Mouse (Mus musculus): ENCODE results near the gene Olfr1344.
A peak's percentile ranks its signal among the peaks of the same experiment; 100 is the strongest.
"Not testable (repeated sequence)": the region's sequence is repeated elsewhere in the genome, so short reads cannot be mapped to it uniquely, and the experiment has no call there.

Gene Olfr1344

DNA sequence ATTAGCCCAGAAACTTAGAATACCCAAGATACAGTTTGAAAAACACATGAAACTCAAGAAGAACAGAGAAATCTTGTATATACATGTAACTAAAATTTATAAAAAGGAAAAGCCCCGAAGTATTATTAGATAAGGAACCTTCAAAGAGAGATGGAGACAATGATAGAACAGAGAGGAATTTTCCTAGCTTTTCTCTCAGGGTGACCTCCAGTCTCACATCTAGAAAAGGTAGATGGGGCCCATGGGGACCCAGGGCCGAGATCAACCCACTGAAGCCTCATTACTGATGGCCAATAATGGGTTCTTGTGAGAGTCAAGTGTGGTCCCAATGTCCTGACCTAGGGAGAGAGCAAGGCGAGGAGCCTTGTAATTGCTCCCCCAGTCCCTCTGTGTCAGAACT, at the start of gene Olfr1344:
TSS of gene Olfr1344 (plus strand) at position 301 of the 400 bp plus-strand sequence.
- no peak for DNase-seq (ENCODE audit: low spot score in 2 of 2)

DNA sequence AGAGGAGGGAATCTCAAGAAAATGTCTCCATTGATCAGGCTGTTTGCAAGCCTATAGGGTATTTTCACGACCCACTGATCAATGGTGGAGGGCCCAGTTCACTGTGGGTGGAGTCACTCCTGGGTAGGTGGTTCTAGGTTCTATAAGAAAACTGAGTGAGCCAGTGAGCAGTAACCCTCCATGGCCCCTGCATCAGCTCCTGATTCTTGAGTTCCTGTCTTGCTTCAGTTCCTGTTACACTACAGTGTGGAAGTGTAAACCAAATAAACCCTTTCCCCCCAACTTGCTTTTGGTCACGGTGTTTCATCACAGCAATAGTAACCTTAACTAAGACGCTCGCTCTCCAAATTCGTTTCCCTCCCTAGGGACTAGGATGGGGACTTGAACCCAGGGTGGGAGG, 49.5 kb upstream of the Olfr1344 start:
- no peak for DNase-seq (ENCODE audit: low spot score in 2 of 2)

DNA sequence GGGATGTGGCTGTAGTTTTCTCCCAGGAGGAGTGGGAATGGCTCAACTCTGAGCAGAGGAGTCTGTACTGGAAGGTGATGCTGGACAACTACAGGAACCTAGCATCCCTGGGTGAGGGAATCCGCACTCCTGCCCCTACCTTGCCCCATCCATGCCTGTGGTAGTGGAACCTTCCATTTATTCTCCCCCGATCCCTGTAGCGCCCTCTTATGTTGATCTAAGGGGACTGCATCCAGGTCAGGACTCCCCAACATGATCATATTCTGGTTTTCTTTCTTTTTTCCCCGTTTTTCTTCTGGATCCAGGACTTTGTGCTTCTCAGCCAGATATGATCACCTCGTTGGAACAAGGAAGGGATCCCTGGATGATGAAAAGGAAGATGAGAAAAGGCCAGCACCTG, 49.0 kb upstream of the Olfr1344 start:
- no peak for DNase-seq (ENCODE audit: low spot score in 2 of 2)

DNA sequence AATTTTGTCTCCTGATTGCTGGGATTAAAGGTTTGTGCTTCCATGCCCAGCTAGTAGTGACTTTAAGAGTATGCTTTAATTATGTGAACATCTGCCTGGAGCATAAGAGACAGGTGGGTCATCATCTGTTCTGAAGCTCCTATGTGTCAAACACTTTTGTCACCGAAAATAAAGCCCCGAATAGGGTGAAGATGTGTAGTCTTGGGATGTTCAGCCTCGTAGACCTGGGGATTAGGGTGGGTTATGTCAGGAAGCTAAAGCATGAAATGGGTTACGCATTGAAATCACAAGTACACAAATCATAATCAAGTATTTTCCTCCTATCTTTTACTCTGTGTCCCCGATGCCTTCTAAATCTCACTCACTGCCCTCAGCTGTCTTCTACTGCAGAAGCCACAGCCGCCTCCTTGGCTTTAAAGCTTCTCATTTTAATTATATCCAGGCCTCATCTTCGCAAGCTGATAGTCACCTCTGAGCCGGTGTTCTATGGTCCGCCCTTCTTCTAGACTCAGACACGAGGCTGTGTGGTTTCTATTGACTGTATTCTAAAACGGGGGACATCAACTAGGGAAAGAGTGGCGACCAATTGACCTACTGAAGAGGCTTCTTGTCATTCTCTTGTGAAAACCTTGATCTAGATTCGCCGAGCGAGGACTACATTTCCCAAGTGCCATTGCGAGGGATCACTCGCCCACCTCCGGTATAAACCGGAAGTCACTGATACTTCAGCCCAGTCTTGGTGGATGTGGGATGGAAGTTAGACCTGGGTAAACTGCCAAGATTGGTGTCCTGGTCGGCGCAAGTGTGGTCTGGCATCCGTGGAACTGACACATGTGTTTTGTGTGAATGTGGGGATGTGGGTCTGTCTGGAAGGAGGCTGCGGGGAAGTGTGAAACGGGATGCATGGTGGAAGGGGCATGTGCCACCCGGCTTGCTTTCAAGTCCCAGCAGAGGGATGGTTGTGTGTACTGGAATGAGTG, 40.2 kb upstream of the Olfr1344 start, which contains the start of gene Smim17:
TSS of gene Smim17 (plus strand) at position 720 of the 980 bp plus-strand sequence.
- peak; percentile 75 to 81 for DNase-seq (ENCODE audit: low spot score in 2 of 2)

DNA sequence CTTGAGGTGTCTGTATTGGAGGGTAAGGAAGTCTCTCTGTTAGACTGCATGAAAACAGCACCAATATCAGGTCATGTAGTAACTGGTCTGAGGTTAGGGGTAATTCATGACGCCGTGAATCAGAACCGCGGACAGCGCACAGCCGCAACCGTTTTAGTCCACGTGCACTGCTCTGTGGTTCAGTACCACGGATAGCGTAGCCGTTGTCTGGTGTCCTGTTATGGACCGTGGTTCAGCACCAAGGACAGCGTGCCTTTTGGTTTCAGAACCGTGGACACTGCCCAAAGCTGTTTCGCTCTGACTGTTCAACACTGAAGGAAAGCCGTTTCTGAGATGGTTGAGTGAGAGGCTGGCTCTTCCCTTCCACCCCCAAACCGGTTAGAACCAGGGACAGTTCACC, 28.4 kb upstream of the Olfr1344 start, which contains the start of gene Gm20715:
TSS of gene Gm20715 (plus strand) at position 235 of the 400 bp plus-strand sequence.
- DNase-seq (ENCODE audit: low spot score in 2 of 2): peak; percentile 67 to 77

DNA sequence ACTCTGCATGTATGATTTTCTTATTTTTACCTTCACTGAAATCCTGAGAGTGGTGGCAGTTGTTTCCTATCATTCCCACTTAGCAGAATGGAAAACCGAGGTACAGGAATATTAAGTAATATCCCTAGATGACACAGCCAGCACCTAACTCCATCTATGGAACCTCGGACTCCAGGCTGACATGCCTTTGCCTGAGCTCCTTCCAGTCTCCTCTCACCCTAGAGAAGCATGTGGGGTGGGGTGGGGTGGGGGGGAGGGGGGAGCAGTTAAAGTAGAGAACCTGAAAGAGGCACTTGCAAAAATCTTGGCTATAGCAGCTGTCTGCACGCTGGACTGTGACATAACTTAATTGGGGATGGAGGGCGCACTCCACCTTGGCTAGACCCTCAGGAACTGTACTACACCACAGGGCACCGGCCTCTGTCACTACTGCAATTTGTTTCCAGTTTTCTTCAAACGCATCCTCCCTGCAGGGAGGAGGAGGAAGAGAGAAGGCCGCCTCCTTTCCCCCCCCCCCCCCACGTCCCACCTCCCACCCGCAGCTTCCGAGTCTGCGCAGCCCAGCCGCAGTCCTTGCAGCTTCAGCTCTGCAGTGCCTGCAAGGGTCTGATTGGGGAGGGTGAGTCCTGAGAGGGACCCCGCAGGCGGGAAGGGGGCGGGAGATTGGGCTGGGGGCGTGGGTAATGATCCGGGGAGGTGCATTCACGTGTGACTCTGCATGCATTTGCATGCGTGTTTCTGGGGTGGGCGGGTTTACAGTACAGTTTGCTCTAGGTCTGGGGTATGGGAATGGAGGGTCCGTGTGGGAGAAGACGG, 23.7 kb upstream of the Olfr1344 start:
- peak; percentile 30 to 31 for DNase-seq (ENCODE audit: low spot score in 2 of 2)

DNA sequence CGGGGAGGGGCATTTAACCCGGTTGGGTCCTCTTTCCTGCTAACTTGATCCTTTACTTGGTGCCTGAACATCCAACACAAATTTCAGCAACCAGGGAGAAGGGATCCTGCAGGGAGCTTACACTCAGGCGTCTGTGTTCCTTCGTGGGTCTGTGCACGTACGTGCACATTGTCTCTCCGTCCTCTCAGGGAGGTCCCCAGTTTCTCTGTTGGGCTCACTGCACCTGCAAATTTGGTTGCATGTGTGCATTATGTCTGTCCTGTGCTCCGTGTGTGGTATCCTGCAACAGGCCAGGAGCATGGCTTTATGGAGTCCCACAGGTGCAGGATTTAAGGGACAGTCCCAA, 23.1 kb upstream of the Olfr1344 start:
- DNase-seq (ENCODE audit: low spot score in 2 of 2): peak in 1 of 2 experiments; percentile 14

DNA sequence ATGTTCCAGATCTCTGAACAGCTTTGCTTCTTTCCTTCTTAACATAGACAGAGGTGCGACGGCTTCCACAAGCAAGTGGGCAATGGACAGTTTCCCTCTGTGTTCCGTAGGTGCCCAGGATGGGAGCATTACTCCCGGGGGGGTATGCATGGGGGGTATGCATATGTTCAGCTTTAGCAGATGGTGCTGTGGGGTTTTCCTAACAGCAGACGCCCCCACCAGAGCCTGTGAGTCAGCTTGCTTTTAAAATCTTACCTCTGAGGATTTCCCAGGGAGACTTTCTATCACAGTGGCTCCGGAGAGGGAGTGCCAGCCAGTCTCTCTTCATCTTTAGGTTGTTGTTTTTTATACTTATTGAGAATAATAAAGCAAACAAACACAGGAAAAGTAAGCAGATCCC, 18.6 kb upstream of the Olfr1344 start:
- peak; percentile 67 to 68 for DNase-seq (ENCODE audit: low spot score in 2 of 2)

DNA sequence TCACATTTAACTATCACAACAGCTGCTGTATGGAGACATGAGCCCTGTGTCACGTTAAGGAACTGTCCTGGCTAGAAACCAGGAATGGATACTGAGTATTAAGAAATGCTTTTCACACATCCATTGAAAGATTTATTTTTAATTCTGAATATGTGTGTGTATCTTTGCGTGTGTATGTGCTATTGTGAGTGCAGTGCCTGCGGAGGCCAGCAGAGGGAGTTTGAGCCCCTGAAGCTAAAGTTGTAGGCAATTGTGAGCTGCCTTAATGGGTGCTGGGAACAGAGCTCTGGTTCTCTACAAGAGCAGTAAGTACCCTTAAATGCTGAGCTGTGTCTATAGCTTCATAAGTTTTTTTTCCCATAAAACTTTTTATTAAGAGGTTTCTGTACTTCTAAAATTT, 9.1 kb upstream of the Olfr1344 start:
- no peak for DNase-seq (ENCODE audit: low spot score in 2 of 2)

DNA sequence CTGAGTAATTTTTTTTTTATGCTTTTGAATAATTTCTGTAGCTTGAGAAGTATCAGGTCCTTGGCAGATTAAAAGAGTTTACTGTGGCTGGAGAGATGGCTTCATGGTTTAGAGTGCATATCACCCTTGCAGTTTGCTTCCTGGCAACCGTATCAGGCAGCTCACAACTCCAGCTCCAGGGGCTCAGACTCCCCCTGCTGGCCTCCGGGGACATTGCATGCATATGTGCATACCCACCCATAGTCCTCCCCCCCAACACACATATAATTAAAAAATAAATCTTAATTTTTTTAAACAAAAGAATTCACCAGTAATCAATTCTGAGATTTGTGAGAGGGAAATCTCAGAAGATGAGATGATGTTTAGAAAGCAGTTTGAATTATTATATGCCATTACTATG, 8.1 kb upstream of the Olfr1344 start:
- no peak for DNase-seq (ENCODE audit: low spot score in 2 of 2)

DNA sequence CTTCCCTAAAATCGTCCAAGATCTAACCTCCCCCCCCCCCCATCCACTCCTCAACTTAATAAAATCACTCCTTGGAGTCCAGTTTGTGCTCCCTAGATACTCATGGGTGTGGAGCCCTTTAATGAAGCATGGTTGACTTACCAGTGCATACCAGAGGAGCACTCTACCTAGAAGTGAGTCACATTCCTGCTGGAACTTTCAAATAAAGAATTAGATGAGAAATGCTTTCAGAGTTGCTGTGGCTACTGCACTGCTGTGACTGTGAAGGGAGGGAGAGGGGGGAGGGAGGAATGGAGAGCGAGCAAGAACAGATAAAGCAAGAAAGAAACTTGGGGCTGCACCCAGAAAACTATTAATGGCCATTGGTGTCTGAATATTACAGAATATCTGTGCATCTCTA, 2.7 kb downstream of the Olfr1344 start:
- no peak for DNase-seq (ENCODE audit: low spot score in 2 of 2)

DNA sequence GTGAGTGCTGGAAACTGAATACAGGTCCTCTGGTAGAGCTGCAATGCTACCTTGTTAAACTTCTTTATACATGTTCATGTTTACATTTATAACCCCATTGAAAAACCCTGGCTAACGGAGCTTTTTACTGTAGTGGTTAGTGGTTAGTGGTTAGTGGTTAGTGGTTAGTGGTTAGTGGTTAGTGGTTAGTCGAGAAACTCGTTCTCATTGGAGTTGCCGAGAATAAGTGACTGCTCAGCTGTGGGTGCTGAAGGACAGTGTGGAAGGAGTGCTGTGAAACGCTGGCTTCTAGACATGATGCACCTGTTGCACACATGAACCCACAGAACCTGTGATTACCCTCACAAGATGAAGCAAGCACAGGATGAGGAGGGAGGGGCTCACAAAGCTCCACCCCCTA, 9.3 kb downstream of the Olfr1344 start:
- no peak for DNase-seq (ENCODE audit: low spot score in 2 of 2)

DNA sequence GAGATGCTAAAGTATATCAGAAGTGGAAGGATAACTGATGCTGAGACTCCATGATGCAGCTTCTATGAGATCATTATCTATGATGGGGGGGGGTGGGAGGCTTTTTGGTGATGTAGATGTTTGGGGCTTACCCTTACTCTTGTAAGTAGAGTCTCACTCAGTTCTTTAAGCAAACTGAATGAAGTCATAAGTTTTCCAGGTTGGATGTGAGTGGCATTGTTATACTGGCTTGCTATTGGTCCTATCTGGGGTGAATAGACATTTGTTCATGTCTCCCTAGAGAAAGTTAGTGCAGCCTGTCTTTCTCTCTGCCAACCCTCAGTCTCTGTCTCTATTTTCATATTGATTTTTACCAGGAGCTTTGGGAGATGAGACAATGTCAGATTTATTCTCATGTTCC, 17.4 kb downstream of the Olfr1344 start, which contains the start of gene Olfr1336:
TSS of gene Olfr1336 (plus strand) at position 301 of the 400 bp plus-strand sequence.
- DNase-seq (ENCODE audit: low spot score in 2 of 2): no peak

DNA sequence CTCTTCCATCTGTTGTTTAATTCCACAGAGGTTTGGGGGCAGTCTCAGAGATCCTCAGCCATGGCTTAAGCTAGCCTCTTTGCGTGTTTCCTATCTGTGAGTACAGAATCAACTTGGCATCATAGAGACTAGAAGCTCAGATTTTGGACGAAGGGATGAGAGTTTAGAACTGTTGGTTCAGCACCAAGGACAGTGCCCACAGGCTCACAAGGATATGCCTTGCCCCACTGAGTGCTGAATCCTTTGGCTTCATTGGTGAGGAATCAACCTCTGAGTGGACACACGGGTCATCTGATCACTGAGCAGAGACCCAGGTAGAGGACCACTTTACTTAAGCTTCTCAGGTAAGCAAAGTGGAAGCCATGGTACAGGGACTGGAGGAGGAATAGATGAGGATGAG, 17.9 kb downstream of the Olfr1344 start:
- no peak for DNase-seq (ENCODE audit: low spot score in 2 of 2)

DNA sequence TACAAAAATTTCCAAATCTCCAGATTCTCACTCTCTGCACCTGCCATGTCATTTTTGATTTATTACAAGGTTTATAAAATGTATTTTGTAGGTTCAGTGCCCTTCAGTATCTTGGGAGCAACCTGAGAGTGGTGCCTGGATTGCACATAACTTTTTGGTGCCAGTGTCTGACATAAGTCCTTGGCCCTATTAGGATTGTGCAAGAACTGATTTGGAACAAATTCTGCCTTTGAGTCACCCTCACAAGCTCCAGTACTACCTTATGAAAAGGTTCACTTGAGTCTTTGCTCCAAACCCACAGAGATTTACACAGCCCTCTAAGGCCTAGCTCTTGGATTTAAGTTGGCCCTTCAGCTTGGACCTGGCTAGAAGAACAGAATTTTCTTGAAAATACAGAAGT, 28.5 kb downstream of the Olfr1344 start, which contains the start of gene Olfr1346:
TSS of gene Olfr1346 (plus strand) at position 151 of the 400 bp plus-strand sequence.
- DNase-seq (ENCODE audit: low spot score in 2 of 2): no peak

DNA sequence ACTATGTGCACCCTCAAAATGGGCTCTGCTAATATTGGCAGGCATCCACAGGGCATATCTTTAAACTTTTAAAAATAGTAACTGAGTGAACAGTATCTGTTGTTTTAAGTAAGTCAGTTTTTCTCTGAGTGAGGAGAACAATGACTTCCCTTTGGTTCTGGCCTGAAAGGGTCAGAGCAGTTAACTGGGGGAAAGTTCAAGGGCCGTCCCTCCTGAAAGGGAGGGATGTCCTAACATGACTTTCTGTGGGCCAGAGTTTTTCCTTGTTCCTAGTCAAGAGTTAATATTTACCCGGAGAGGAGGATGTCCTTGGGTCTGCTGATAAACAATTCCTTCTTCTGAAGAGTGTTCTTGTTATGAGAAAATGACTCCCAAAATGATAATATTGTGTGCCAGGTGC, 39.1 kb downstream of the Olfr1344 start:
- DNase-seq (ENCODE audit: low spot score in 2 of 2): not testable (repeated sequence)

DNA sequence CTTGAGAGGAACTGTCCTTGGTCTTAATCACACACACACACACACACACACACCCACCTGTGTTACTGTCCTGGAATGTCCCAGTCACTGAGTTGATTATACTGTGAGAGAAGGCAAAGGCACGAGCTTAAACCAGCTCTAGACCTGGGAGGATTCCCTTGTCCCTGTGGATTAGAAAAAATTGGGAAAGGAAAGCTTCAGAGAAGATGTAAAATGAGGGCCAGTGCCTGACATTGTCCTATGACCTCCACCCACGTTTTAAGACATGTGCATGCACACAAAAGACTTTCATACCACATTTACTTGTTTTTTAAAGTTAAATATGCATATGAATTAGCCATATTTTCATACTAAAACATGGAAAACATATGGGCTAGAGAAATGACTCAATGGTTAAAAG, 48.4 kb downstream of the Olfr1344 start, which contains the start of gene Olfr5:
TSS of gene Olfr5 (minus strand) at position 101 of the 400 bp plus-strand sequence.
- DNase-seq (ENCODE audit: low spot score in 2 of 2): no peak
